In genomic region chr3:123334947-123335346, GRCm38 (mm10) we compare ENCODE assay signal across 10 mouse cellular contexts. TPM values are rescaled to one million over a fixed set of nuclear protein-coding genes. Genes with fewer than 3 reads are reported as not detected.
DNase-seq lines count a peak whose midpoint lies in the region; ATAC-seq lines count a peak whose summit lies in the region.
"Had no signal": no experiment of that assay in that cellular context is flagged by ENCODE, and none has a peak within 500 bp of the region (broad histone marks: within the 10 kb centered on the region; RNA-seq: fewer than 3 reads in every experiment).

No protein-coding gene starts in this region.

- 0 out of 2 replicates have a peak, but pooled peaks cover 4% of the 10 kb centered on the region for H3K27me3 ChIP-seq in lung, embryonic 15.5 days
- no peaks in the 10 kb centered on the region for H3K27me3 ChIP-seq in splenic B cell, adult 2 months (ENCODE audit: control insufficient read depth, insufficient read depth, low read length, poor library complexity, severe bottlenecking)
- H3K27me3 ChIP-seq: forebrain, embryonic 15.5 days had no signal

- H3K9ac ChIP-seq in lung, embryonic 15.5 days: no peak overlapping the region
- H3K9ac ChIP-seq: forebrain, embryonic 15.5 days had no signal

- peak; percentile 12 for DNase-seq in heart, adult 11 months
- DNase-seq in heart, postnatal 10 days: no peak
- no peak for DNase-seq in lung, postnatal 14 days
- peak; percentile 28 for DNase-seq in induced T-regulatory cell, adult 2 months (ENCODE audit: low read depth)
- DNase-seq in splenic B cell, adult 2 months (ENCODE audit: low read depth, low spot score): peak; percentile 27
- no peak for DNase-seq in spleen, postnatal 36 days (ENCODE audit: low spot score in 2 of 2)
- DNase-seq in left cerebral cortex, postnatal 10 days (ENCODE audit: extremely low spot score in 1 of 2, low spot score in 2 of 2): no peak
- DNase-seq: cerebellum, adult 9-11 months had no signal

- intact Hi-C loops in heart, postnatal 10 days (cut with DNase I): no loop called here
- intact Hi-C loops in left cerebral cortex, postnatal 10 days (cut with DNase I): no loop called here

- H3K4me1 ChIP-seq in lung, embryonic 15.5 days: peaks cover 40% of the 10 kb centered on the region

- H3K36me3 ChIP-seq in lung, embryonic 15.5 days: 0 out of 2 replicates have a peak, but pooled peaks cover 7% of the 10 kb centered on the region
- H3K36me3 ChIP-seq in splenic B cell, adult 2 months (ENCODE audit: control insufficient read depth, insufficient read depth, low read length, poor library complexity, severe bottlenecking): no peaks in the 10 kb centered on the region
- H3K36me3 ChIP-seq: forebrain, embryonic 15.5 days had no signal

- H3K9me3 ChIP-seq in lung, embryonic 15.5 days: no peaks in the 10 kb centered on the region
- H3K9me3 ChIP-seq: forebrain, embryonic 15.5 days had no signal

- peak overlapping the region; percentile 41 for H3K27ac ChIP-seq in lung, embryonic 15.5 days
- H3K27ac ChIP-seq: forebrain, embryonic 15.5 days had no signal

- peak; percentile 77; the same call in 1 of the 2 replicates for ATAC-seq in lung, embryonic 15.5 days (ENCODE audit: borderline replicate concordance, extremely low read depth, low FRiP score, low TSS enrichment)
- ATAC-seq: forebrain, embryonic 15.5 days had no signal

- no peak overlapping the region for H3K4me3 ChIP-seq in lung, embryonic 15.5 days
- H3K4me3 ChIP-seq: forebrain, embryonic 15.5 days had no signal

- WGBS in lung, embryonic 15.5 days: 32% methylated on average over 7 of the region's 7 CpGs

- H3K4me2 ChIP-seq in lung, embryonic 15.5 days: no peak overlapping the region; the same call in 1 of the 2 replicates
- H3K4me2 ChIP-seq: forebrain, embryonic 15.5 days had no signal

RNA-seq across cellular contexts. Expression of gene Mettl14, which starts 51.0 kb away (rescaled TPM):
- 10 to 100 TPM; 10.8 to 16.7 TPM for total RNA-seq in heart, postnatal 10 days (2021)
- polyA plus RNA-seq in lung, embryonic 15.5 days (2015; fragmentation: Nextera tagmentation; extraction: Ambion mirVana): 26.1 and 26.6 TPM in 2 replicates
- 10 to 100 TPM; 12.3 to 12.5 TPM for total RNA-seq in left cerebral cortex, postnatal 10 days (2021)

Comparison
In these comparisons a context has a peak if more than half of its experiments do, and no peak if none do; other contexts are left out.
1. DNase-seq: peak in heart, adult 11 months (single experiment), induced T-regulatory cell, adult 2 months (single experiment) and splenic B cell, adult 2 months (single experiment); none in heart, postnatal 10 days (0 of 2), lung, postnatal 14 days (single experiment), spleen, postnatal 36 days (0 of 2) and left cerebral cortex, postnatal 10 days (0 of 2).